Mouse (Mus musculus) embryonic facial prominence, embryonic 11.5 days (tissue): Measurements from ENCODE around the gene Hopx. TPM values are rescaled to one million over a fixed set of nuclear protein-coding genes. Genes with fewer than 3 reads are reported as not detected.

Experiments
- ATAC-seq: fragments of 200-750 bp; cut with Nextera tagmentation; replicated peaks from 2 replicates; pipeline ENCODE4 v1.8.0; 2017; ENCODE audit warnings: low read depth; ENCODE audit not compliant: insufficient number of reproducible peaks, low FRiP score, low TSS enrichment
- DNase-seq: peaks from one replicate; pipeline ENCODE4 v3.0.0-alpha.2; 2015; ENCODE audit warnings: low spot score
- H3K27ac ChIP-seq: fragments of 300-500 bp; sonication (generic); replicated peaks from 2 replicates; pipeline ENCODE4 v1.5.1; 2014; ENCODE audit warnings: mild to moderate bottlenecking, low read depth, low read length, control low read depth
- H3K27me3 ChIP-seq: fragments of 300-500 bp; sonication (generic); 2 replicates; pipeline ENCODE4 v1.6.1; 2014; ENCODE audit warnings: mild to moderate bottlenecking, low read length, moderate library complexity, mixed read lengths; ENCODE audit not compliant: control insufficient read depth, insufficient read depth
- H3K36me3 ChIP-seq: fragments of 300-500 bp; sonication (generic); replicated peaks from 2 replicates; pipeline ENCODE4 v1.6.1; 2014; ENCODE audit warnings: low read depth, mild to moderate bottlenecking, low read length, moderate library complexity, mixed read lengths; ENCODE audit not compliant: control insufficient read depth, insufficient read depth
- H3K4me1 ChIP-seq: fragments of 300-500 bp; sonication (generic); 2 replicates; pipeline ENCODE4 v1.6.1; 2014; ENCODE audit warnings: low read length, mixed read lengths; ENCODE audit not compliant: control insufficient read depth, insufficient read depth
- H3K4me2 ChIP-seq: fragments of 300-500 bp; sonication (generic); 2 replicates; pipeline ENCODE4 v1.6.1; 2014; ENCODE audit warnings: low read depth, mild to moderate bottlenecking, control low read depth, low read length, moderate library complexity
- H3K4me3 ChIP-seq: fragments of 300-500 bp; sonication (generic); 2 replicates; pipeline ENCODE4 v1.5.1; 2014; ENCODE audit warnings: low read depth, low read length, control low read depth
- H3K9ac ChIP-seq: fragments of 300-500 bp; sonication (generic); replicated peaks from 2 replicates; pipeline ENCODE4 v1.6.1; 2014; ENCODE audit warnings: mild to moderate bottlenecking, control low read depth, low read length
- H3K9me3 ChIP-seq: fragments of 300-500 bp; sonication (generic); replicated peaks from 2 replicates; pipeline ENCODE4 v1.6.1; 2016; ENCODE audit warnings: mild to moderate bottlenecking, low read length, inconsistent platforms, mixed read lengths; ENCODE audit not compliant: control insufficient read depth
- WGBS: fragments of 180-500 bp; shearing (Covaris S2); extraction: QIAGEN DNeasy Blood & Tissue Kit; methylation state at CpG from one replicate; pipeline ENCODE4 v1.1.7; 2014; 5-methylcytosine and 5-hydroxymethylcytosine counted together
- polyA plus RNA-seq: library from polyadenylated mRNA; unstranded; fragments of >200 nt; fragmentation: Nextera tagmentation; extraction: Ambion mirVana; gene quantifications from 2 replicates; pipeline ENCODE4 v1.2.1, GENCODE M21; 2014

Hopx gene
- polyA plus RNA-seq, 1 experiment from 2014 or later: 0.31 TPM

DNA sequence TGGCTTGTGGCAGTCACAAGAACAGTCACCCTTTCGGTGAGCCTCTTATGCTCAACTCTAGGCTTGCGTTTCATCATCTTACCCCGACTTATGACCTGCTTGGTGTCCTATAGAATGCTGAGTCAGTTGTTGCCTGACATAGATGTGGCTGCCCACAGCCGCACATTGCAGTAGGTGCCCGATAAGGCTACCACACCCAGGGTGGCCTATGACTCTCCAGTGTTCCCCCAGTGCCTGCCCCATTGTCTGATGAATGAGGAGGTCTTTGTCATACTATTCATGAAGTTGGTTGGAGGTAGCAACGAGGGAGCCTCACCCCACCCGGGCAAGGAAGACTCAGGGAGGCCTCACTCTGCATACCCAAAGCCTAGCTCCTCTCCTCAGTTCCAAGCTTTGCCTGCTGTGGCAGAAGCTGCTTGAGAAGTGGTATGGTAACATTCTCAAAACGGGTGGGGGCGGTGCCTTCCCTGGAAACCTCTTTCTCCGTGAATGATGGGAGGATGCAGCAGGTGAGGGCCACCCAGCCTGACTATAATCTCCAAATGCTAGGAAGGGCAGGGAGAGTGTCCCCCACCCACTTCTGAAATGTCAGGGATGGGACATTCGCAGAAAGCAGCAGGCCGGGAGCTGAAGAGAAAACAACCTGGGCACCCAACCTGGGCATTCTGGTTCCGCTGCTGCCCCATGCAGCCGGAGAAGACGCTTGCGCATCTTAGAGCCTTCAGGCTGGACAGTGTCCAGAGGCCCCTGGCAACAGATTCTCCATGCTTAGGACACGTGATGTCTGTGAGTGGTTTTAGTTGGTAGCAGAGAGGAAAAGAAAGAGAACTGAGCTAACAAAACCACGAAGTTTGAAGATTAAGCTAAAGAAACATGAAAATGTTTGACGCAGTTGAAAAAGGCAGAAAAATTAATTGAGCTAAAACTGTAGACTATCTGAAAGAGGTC, 4.8 kb upstream of the Hopx start:
- DNase-seq (no peak), ATAC-seq (no peak)
- H3K9ac ChIP-seq: no peak overlapping the region
- H3K4me3 ChIP-seq: no peak overlapping the region
- peaks cover 5% of the 10 kb centered on the region for H3K4me1 ChIP-seq
- H3K9me3 ChIP-seq: no peaks in the 10 kb centered on the region
- 78% methylated on average over 19 of the region's 19 CpGs for WGBS
- H3K36me3 ChIP-seq: no peaks in the 10 kb centered on the region
- no peak overlapping the region for H3K27ac ChIP-seq
- no peaks in the 10 kb centered on the region; the same call in 1 of the 2 replicates for H3K27me3 ChIP-seq
- H3K4me2 ChIP-seq: no peak overlapping the region

DNA sequence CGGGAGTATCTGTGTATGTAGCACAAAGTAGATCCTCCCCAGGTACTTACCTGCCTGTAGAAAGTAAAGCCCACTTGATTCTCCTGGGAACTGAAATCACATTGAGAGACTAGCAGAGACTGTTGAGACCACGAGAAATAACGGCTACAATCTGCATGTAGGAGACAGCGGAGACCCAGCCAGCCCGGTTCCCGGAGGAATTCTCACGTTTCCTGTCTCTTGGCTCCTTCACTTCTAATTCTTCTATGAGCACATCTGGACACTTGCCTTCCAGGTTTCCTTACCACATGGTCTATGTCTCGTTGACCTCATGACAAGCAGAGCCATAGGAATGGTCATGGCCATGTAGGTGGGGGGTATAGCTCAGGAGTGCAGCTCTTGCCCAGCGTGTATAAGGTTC, 811 bp upstream of the Hopx start:
- no peaks in the 10 kb centered on the region; the same call in 1 of the 2 replicates for H3K27me3 ChIP-seq
- H3K9ac ChIP-seq: no peak overlapping the region
- H3K36me3 ChIP-seq: no peaks in the 10 kb centered on the region
- no peak overlapping the region for H3K4me3 ChIP-seq
- no peak overlapping the region for H3K27ac ChIP-seq
- DNase-seq: no peak
- no peak for ATAC-seq
- no peaks in the 10 kb centered on the region for H3K4me1 ChIP-seq
- no peak overlapping the region for H3K4me2 ChIP-seq
- H3K9me3 ChIP-seq: no peaks in the 10 kb centered on the region
- 76% methylated on average over 9 of the region's 9 CpGs for WGBS

DNA sequence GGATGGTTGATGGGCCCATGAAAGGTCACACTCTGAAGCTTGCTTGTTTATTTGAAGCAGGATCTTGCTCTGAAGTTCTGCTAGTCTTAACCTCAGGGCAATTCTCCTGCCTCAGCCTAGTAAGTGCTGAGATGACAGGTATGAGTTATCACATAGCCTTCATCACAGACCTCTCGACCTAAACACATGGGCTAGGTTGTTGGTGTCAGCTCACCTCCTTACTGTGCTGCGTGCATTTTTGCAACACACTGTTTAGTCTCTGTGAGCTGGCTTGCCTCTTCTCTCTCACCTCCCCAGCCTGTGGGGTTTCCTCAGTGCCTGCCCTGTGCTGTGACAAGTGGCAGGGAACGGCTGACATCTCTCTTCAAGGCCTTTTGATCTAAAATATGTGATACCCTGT, 1.1 kb downstream of the Hopx start:
- Histone ChIP-seq H3K4me3 (no peak overlapping the region), H3K4me2 (no peak overlapping the region), H3K27ac (no peak overlapping the region), H3K27me3 (no peaks in the 10 kb centered on the region), H3K9ac (no peak overlapping the region), H3K9me3 (no peaks in the 10 kb centered on the region), H3K4me1 (no peaks in the 10 kb centered on the region), H3K36me3 (no peaks in the 10 kb centered on the region)
- DNase-seq: no peak
- no peak for ATAC-seq
- WGBS: 77% methylated on average over 3 of the region's 3 CpGs

DNA sequence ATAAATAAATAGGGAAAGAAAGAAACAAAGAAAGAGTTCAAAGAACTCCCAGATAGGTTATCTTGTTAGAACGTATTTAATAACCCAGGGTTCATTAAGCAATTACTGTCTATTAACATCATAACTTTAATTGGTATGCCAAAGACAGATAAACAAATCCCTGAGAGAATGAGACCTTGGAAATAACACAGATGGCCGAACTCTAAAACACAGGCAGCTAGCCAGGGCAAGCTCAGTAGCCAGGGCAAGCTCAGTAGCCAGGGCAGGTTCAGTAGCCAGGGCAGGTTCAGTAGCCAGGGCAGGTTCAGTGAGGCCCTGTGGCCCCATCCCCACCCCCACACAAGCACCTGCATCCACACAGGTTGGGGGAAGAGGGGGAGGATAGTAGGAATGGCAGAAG, 2.9 kb downstream of the Hopx start:
- no peak overlapping the region for H3K4me3 ChIP-seq
- H3K4me1 ChIP-seq: no peaks in the 10 kb centered on the region
- no peak overlapping the region for H3K9ac ChIP-seq
- no peaks in the 10 kb centered on the region for H3K27me3 ChIP-seq
- 46% methylated on average over 2 of the region's 2 CpGs for WGBS
- no peak for ATAC-seq
- no peak overlapping the region for H3K4me2 ChIP-seq
- no peak for DNase-seq
- no peak overlapping the region for H3K27ac ChIP-seq
- no peaks in the 10 kb centered on the region for H3K9me3 ChIP-seq
- H3K36me3 ChIP-seq: no peaks in the 10 kb centered on the region

DNA sequence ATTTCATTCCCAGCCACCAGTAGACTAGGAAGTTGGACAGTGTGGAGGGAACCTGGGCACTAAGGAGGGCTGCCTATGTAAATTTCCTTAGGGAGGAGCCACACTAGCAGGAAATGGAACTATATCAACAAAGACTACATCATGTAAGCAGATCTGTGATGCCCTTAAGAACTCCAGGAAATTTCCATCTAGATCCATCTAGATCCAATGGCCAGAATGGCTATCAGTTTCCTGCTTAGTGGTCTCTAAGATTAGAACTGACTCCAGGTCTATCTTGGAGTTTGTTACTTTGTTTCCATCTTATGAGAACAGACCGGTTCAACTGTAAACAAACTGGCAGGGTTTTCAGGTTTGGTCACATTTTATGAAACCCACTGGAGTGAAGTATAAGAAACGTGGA, 5.1 kb downstream of the Hopx start:
- Histone ChIP-seq H3K9ac (no peak overlapping the region), H3K4me3 (no peak overlapping the region), H3K27me3 (no peaks in the 10 kb centered on the region), H3K27ac (no peak overlapping the region), H3K4me2 (no peak overlapping the region), H3K9me3 (no peaks in the 10 kb centered on the region), H3K36me3 (no peaks in the 10 kb centered on the region), H3K4me1 (no peaks in the 10 kb centered on the region)
- no peak for DNase-seq
- 87% methylated on average over 2 of the region's 2 CpGs for WGBS
- no peak for ATAC-seq

DNA sequence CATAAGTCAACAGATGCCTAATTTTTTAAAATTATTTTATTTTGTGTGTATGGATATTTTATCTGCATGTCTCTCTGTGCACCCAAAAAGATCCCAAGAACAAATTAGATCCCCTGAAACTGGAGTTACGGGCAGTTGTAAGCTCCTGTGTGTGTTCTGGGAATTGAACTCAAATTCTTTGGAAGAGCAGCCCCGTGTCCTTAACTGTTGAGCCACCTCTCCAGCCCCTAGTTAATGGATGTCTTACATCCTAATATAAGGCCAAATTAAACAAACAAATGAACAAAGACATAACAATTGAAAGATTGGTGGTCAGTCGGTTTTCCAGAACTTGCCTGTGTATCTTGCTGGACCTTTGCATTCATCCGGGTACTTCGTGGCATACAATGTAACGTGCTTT, 6.1 kb downstream of the Hopx start:
- H3K36me3 ChIP-seq: no peaks in the 10 kb centered on the region
- H3K9ac ChIP-seq: no peak overlapping the region
- ATAC-seq (no peak), DNase-seq (no peak)
- no peak overlapping the region for H3K27ac ChIP-seq
- H3K9me3 ChIP-seq: no peaks in the 10 kb centered on the region
- H3K4me3 ChIP-seq: no peak overlapping the region
- H3K4me1 ChIP-seq: no peaks in the 10 kb centered on the region
- no peaks in the 10 kb centered on the region for H3K27me3 ChIP-seq
- WGBS: 91% methylated on average over 6 of the region's 6 CpGs
- H3K4me2 ChIP-seq: no peak overlapping the region

DNA sequence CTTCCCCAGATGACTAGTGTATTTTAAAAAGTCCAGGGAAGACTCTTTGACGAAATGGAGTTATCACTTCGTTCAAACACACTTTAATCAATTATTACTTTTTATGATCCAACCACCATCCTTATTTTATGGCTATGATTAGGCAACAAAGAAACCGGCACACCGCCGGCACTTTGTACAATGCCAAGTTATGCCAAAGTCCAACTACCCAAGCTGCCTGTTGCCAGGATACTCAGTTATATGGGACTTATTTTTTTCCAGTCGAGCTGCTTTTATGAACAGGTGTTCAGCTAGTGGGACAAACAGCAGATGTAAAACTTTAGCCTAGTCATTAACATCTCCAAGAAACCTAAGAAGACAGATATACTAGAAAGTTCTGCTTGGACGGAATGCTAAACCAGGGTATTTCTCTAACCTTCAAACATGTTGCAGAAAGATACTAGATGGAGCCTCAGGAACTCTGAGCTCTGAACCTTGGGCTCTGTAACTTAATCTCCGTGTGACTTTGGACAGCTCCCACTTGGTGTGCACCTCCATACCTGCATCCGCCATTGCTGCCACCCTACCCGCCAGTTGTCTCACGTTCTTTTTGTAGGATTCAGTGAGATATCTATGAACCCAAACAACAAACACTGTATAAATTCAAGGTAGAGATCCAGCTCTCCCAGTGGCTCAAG, 7.6 kb downstream of the Hopx start:
- H3K9me3 ChIP-seq: no peaks in the 10 kb centered on the region
- H3K4me2 ChIP-seq: no peak overlapping the region
- H3K27ac ChIP-seq: no peak overlapping the region
- H3K4me3 ChIP-seq: no peak overlapping the region
- WGBS: 89% methylated on average over 11 of the region's 11 CpGs
- no peak for DNase-seq
- H3K4me1 ChIP-seq: no peaks in the 10 kb centered on the region
- no peak overlapping the region for H3K9ac ChIP-seq
- no peaks in the 10 kb centered on the region for H3K27me3 ChIP-seq
- no peak for ATAC-seq
- H3K36me3 ChIP-seq: no peaks in the 10 kb centered on the region
